Mouse (Mus musculus): ENCODE measurements around the gene Chst11.

DNA sequence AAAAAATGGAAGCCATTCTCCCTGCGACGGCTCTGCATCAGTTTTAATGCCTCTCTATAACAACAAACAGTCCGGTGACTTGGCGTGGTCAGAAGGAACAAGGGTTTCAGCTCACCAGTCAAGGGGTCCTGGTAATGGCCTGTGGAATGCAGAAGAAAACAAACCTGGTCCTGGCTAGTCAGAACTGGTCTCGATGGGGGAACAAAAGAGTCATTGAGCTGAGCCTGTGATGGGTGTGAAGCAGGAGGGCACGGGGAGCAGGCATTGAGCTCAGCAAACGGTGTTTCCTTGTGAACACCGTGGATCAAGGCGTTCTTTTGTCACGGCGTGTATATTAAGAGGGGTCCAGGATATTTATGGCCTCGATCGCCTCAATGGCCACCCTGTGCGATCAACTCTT is 160.5 kb downstream of the Chst11 start:
- TF ChIP-seq CTCF (IDR thresholded peaks at IDR 0.05; ENCODE audit: low read depth) (no peak), EP300 (IDR thresholded peaks at IDR 0.05; ENCODE audit: low read depth) (no peak)
